Mouse (Mus musculus) hematopoietic stem cell, adult 5-6 weeks (primary cell): Measurements from ENCODE around the gene Acvr1c. TPM values are rescaled to one million over a fixed set of nuclear protein-coding genes. Genes with fewer than 3 reads are reported as not detected.

Experiments used
- ATAC-seq, 2 experiments: fragments of 125-278 bp in 1 of 2; replicated peaks in 1 of 2; 2 replicates each; pipeline ENCODE4 v1.8.0; 2016 to 2017; ENCODE audit warnings: inconsistent platforms in 2 of 2, mild to moderate bottlenecking in 2 of 2, moderate number of reproducible peaks in 2 of 2, low read depth in 1 of 2, moderate TSS enrichment in 1 of 2; ENCODE audit not compliant: low FRiP score in 2 of 2, poor library complexity in 2 of 2, severe bottlenecking in 2 of 2, insufficient read depth in 1 of 2, low TSS enrichment in 1 of 2
- total RNA-seq: library from RNA; stranded (forward); fragments of 172-1452, 232-1000 nt; gene quantifications from 2 replicates; pipeline ENCODE4 v1.2.3, GENCODE M21; 2017

Acvr1c gene
- total RNA-seq, result not detected in 2 replicates

DNA sequence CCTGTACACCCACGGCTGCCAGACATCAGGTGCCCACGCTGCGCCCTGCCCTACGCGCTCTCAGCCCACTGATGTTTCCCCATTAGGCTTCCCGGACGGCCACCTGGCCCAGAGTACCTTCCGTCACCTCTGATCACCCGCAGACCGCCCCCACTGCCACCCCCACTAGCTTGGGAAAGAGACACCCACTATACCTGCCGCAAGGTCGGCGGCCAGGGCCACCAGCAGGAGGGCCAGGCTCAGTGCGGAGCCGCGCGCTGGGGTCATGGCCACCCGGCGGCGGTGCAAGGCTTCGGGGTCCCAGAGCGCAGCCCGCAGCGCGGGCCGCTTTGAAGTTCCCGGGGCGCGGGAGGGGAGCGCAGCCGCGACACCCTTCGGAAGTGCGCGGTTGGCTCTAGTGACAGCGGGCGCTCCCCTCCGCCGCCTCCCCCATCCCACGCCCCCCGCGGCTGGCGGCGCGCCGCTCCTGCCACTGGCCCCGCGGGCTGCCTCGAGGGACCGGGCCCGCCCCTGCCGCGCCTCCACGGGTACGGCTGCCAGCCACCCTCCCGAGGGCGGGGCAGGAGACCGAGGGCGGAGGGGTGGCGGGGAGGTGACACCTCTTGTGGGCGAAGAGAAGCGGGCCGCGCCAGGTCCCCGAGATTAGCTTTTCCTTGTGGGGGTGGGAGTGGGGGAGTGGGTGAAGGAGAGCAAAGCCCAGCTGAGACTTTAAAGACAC, at the start of gene Acvr1c:
Acvr1c (minus strand) TSS at position 482 of the 718 bp plus-strand sequence.
- ATAC-seq, result peak; percentile 72 to 76

DNA sequence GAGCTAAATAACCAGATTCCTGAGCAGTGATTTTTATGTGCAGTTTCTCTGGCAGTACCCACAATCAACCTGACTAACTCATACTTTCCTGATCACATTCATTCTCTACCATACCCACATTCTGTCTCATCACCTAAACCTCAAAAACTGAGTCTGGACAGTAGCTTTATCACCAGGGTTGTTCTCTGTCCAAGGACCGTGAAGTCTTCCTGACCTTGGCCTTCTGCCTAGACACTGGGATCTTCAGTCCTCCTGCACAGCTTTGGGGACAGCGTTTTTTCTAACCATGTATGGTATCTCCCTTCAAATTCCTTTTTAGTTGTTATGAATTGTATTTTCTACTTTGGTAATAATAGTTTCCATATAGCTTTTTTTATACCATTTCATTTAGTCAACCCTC, 45.8 kb upstream of the Acvr1c start:
- ATAC-seq, result no peak

DNA sequence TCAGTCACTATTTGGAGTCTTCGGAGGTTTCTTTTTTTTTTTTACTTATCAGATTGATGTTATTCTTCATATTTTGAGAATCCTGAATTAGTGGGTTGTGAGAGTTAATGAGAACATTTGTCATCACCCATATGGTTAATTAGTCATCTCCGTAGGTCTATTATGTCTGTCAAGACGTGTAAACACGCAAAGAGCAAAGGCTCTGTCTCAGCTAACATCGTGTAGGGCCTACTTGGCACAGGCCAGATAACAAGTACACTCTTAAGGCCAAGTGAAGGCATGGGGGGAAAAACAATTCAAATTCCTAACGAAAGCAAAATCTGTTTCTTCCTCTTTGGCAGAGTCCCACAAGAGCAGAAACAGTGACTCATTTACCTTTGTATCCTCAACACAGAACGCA, 30.9 kb upstream of the Acvr1c start:
- no peak for ATAC-seq

DNA sequence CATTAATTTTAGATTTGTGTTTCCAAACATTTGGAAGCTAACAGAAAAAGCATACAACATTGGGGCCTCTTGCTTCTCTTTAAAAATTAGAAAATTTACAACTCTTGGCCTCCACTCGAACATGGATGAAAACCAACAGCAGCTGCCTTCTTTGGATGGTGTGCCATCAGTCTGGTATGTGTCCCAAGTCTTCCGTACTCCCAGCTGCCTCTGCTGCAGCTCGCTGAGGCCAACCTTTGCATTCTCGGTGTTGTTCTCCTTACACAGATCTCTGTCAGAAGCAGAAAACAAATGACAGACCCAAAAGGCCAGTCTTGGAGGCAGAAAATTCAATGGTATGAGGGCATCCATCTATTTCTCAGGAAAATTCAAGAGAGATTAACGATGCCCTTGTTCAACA, 22.3 kb upstream of the Acvr1c start:
- ATAC-seq, result no peak

DNA sequence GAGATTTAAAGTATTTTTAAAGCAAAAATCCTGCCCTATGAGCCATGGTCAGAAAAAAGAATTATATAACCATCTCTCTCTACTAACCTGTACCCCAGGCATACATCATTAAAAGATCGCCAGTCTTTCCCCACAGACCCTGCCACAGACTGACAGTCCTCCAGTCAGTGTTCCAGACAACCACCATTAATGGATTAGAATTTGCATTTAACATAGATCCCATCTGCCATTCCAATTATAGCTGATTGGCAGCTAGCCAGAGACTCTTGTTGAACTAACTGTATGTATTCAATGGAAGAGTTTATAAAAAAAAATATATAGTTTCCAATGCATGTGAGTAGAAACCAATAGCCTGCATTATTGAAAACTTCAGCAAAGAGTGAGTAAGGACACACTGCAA, 21.8 kb upstream of the Acvr1c start:
- no peak for ATAC-seq

DNA sequence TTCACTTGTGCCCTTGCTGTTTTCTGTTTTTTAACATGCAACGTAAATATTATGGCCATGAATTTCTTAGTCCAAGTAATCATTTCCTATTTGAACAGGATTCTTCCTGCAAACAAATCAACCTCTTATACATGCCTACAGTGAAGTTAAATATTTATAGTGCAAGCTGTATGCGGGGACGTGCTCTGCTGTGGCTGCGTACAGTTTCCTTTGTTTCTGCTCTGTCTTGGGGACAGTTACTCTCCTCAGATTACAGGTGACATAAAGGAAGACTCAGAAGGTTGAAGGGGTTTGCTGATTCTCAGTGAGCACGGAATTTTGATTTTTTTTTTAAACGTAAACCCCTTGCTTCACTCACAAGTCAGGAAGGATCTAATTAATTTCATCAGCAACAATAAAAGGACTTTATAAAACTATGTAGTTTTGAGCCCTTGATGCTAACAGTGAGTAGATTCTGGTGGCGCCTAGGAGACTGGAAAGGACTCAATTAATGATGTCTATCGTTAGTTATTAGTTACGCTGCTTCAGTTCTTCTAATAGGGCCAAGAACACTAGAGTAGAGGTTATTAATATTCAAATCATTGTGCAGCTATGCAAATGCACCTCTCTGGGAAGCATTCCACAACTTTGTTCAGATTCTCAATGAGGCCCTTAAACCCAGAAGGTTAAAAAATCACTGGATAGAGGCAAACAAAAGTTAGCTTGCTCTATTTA, 19.9 kb upstream of the Acvr1c start:
- ATAC-seq, result no peak

DNA sequence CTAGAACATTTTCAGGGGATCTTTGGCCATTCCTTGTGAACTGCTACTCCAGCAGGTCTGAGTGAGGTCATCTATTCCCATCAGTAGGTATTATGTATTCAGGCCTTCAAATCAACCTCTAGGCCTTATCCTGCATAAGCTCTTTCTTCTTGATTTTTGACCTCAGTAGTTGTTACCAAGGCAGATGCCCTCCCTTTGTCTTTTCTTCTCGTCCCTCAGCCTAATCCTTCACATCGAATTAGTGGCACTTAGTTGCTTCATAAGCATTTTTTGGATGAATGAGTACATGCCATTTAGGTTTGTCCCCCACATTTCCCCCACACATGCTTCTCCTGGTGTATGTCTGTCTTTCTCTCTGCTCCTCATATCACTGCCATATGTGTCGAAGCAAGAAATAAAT, 8.5 kb upstream of the Acvr1c start:
- no peak for ATAC-seq

DNA sequence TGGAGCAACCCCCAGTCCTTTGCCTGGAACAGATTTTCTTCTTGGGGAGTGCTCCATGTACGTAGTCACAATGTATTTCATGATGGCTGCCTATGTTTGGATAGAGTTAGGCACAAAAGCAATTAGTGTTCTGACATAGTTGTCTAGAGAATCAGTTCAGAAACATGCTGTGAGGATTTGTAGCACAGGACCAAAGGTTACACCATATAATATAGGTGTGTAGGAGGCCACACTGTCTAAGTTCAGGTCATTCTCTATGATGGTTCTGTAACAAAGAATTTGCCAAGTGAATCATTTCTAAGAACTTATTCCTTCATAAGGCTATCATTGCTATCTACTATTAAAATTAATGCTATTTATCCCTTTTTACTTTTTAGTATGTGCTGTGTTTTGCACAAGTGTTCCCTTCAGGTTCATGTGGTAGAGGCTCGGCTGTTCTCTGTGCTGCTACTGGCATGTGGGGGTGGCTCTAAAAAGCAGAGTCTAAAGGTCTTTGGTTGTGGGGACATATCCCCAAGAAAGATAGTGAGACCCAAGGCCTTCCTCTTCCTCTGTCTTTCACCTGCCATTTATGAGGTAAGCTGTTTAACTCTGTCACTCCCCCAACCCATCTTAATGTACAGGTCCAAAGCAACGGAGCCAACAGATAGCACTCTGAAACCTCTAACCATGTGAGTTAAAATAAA, 3.8 kb upstream of the Acvr1c start:
- ATAC-seq, result no peak

DNA sequence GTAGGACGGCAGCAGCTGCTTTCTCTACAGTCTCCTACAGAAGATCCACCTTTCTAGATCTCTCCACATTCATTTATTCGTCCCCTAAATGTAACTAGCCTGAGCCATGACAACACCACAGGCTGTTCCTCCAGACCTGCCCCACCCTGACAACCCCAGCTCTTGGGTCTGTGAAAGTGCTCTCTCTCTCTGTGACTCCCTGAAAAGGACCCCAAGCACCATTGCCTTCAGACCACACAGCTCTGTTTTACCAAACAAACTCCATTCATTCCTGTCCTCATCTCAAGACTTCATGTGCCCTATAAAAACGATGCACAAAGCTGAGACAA, 401 bp upstream of the Acvr1c start:
- ATAC-seq, result peak in 1 of 2 experiments; percentile 12; a peak in 1 of 4 replicates

DNA sequence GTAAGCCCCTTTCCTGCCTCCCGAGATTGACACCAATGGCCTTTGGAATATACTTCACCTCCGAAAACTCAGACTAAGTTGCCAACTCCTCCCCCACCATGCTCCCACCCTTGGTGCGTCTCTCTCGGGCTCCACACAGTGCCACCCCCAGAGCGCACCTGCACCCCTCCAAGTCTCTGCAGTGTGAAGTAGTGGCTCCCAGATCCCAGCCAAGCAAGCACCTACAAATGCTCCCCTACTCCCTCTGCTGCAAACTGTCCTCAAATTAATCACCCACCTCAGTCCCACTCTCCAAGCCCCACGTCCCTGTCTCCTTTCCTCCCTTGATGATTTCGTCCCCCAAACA, 654 bp downstream of the Acvr1c start:
- ATAC-seq, result peak; percentile 29 to 30; a peak in 3 of 4 replicates

DNA sequence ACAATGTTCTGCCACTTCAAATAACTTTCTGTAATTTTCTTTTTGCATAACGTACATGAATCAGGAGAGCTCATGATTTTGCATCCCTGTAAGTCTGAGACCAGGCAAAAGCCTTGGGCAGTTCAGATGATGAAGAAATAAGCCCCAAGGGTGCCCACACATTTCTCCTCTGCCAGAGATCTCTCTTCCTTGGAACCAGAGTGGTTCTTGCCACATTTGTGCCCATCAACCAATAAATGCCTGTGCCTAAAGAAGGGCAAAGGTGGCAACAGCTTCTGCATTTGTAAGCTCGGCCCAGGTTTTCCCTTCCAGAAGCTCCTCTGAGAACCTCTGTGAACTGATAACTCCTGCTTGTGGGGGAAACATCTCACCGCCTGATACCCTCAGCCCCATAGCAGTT, 3.3 kb downstream of the Acvr1c start:
- ATAC-seq, result no peak

DNA sequence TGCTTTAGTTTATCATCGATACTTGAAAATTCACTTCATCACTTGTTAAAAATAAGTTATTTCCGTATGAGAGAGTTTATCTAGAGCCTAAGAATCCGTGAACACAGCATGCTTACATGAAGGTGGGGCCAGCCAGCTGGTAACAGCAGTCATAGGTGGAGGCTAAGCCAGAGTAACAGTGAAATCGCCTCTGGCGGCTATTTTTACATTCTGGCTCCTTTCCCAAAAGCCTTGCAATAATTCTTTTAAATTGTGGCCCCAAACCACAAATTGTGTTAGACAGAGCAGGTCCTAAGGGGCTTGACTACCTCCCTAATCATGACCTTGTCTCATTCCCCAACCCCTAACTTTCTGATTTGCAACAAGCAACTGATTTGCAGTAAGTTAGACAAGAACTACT, 4.8 kb downstream of the Acvr1c start:
- no peak for ATAC-seq

DNA sequence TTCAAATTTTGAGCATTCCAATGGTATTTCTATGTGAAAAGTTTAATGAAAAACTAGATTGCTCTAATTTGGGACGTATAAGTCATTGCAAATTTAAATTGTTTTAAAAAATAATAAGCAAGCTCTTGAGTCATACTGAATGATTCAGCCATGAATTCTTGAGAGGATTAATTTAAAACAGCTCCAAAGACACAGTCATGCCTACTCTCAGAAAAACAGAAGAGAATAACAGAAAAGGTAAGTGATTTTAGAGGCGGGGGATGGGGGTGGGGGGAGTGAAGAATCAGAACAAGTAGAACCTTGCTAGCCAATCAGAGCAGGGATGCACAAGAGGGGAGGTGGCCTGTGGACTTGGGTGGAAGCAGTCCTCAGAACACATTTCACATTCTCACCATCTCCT, 7.0 kb downstream of the Acvr1c start:
- ATAC-seq, result no peak

DNA sequence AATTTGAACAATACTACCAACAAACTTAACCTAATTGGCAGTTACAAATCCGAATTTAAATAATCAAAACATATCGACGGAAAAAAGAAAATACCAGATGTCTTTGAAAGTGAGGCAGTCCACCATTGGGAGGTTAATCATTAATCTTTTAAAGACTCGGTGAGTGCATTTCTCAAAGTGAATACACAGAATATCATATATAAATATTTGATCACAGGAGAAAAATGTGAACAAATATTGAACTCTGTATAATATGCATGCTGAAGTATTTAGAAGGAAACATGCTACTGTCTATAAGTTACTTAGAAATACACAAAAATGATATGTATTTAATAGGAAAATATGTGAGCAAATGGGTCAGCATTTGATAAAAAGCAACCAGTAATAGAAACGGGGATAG, 21.0 kb downstream of the Acvr1c start:
- ATAC-seq, result no peak

DNA sequence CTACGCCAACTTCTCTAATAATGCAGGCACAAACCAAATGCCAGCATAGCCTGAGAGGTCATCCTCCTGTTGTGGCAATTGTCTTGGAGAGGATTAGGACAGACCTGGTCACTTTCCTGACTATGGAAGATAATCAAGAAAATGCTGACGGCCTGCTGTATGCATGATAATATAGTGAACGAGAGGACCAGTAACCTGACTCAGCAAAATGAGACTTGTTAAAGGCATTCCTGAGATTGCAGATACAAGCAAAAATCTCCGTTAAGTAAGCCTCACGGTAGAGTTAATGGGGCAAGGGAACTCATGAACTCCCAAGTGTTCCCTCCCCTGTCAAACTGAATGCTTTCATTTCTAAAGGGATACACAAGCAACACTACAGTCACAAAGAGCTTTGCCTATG, 28.1 kb downstream of the Acvr1c start:
- ATAC-seq, result no peak

DNA sequence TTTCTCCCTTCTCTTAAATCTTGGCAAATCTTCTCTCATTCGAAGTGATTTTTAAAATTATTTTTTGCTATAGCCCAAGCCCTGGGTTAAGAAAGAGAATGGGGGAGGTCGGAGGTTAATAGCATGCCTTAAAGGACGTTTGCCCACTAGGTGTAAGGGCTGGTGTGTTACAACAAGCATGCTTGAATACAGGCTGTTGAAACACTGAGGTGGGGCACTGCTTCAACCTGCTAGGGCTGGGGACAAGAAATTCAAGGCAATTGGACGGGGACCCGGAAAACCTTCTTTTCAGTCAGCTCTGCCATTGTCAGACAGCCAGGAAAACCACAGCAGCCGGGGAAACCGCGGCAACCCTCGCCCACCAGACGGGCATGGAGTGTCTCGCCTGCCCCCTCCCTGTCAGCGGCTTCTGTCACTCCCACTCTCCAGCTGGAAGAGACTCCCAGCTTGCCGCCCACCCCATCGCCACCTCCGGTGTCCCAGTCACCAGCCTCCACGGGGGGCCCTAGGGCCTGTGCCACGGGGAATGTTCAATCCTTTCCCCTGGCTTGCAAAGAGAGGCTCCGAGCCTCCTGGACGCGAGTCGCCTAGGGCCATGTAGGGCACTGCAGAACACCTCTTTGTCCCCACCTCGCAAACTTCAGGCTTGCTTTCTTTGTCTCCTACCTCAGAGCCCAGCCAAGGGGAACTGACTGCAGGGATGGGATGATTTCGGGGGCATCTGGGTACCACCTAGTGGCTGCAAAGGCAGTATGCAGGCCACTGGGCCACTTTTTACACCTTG, 33.4 kb downstream of the Acvr1c start:
- ATAC-seq, result peak; percentile 98 to 99

DNA sequence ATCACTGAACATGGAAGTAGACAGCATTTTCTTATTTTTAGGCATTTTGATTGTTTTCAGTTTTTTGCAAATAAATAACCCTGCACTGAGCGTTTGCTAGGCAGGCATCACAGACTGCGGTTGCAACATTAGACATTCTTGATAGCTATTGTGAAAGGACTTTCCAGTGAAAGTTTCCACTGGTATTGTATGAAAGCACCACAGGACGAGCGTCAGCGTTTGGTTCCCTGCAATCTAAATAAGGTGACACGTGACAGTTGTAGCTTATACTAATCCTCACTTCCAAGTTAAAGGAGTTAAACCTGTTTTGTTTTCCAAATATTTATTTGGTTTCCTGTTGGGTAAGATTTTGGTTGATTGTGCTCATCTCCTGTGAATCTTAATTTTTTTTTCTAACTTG, 34.4 kb downstream of the Acvr1c start:
- ATAC-seq, result no peak

DNA sequence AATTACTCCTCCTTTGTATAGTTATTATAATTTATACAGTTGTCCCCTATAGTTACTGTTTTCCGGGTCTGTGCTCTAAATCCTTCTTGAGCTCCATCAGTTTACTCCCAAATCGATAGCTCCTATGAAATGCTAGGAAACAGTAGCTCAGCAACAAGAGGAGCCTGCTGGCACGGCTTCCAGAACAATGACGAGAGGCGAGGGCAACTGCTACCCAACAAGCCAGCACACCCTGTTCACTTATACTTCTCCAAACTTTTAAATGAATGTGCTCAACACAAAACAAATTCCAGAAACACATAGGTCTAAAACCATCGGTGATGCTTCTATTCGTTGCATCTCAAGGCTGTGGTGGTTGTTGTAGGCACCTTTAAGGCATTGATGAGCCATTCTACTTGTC, 41.5 kb downstream of the Acvr1c start:
- ATAC-seq, result no peak
